Mouse (Mus musculus): ENCODE results near the gene Lmf1.
A peak's percentile ranks its signal among the peaks of the same experiment; 100 is the strongest.

Gene Lmf1

DNA sequence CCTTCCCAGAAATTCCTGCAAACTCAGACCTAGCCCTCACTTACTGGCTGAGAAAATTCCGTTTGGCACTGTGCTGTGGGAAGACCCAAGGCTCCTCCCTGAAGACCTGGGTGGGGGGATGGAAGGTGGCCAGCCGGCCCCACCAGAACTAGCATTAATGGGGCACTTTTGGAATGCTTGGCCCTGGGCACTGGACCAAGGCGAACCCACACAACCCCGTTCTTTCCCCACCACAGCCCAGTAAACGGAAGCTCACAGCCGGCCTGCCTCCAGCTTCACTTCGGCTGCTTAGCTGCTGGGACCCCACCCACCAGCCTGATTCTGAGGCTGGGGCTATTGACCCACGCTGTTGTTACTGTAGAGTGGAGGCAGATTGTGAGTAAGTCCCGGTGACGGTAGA is 10.7 kb upstream of the Lmf1 start:
- DNase-seq (ENCODE audit: low read depth, low spot score) = no peak

DNA sequence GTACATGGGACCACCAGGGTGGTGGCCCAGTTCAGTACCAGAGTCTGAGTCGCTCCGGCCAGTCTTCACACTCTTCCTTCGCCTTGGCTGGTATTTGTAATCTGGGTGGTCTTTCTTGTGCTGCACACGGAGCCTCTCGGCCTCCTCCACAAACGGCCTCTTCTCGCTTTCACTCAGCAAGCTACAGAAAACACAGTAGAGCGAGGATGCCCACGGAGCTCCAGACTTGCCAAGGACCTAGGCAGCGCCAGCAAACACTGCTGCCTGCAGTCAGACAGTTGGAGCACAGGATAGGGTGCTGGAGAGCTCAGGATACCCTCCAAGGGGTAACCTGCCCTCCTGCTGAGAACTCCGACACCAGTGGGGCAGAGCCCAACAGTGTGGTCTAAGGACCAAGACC is 10.0 kb upstream of the Lmf1 start:
- no peak for DNase-seq (ENCODE audit: low read depth, low spot score)

DNA sequence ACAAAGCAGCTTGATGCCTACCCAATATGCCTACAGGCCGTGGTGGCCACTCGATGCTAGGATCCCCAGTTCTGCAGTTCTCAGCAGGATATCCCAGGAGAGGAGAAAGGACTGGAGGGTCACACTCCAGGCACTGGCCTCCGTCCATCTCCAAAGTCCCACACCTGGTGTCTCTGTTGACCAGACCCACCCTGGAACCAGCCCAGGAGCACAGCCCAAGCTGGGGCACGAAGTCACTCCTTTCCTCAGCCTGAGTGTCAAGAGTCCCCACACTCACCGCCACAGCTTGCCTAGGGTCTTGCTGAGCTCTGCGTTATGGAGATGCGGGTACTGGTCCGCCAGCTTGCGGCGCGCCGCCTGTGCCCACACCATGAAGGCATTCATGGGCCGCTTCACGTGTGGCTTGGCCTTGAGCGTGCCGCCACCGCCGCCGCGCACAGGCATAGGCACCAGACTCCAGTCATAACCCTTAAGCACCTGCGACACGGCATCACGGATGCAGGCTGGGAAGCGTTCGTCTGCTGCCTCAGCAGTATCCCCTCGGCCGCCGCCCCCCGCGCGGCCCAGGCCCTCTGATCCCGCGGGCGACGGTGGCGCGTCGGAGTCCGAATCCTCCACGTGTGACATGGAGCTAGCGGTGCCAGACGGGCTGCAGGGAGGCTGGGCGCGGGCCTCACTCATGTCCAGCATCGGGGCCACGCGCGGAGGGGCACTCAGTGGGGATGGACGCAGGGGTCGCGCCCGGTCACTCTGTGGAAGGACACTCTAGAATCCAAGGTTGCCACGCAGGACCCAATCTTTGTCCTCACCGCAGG is 8.8 kb upstream of the Lmf1 start:
- no peak for DNase-seq (ENCODE audit: low read depth, low spot score)

- DNase-seq (ENCODE audit: low read depth, low spot score) = peak; percentile 92
Observed at GRCm38 (mm10) chr17:25570648-25571452, 8.0 kb upstream of the Lmf1 start, which contains the start of gene Sox8. Gene Sox8, minus strand, starts transcription at chr17:25570686.

DNA sequence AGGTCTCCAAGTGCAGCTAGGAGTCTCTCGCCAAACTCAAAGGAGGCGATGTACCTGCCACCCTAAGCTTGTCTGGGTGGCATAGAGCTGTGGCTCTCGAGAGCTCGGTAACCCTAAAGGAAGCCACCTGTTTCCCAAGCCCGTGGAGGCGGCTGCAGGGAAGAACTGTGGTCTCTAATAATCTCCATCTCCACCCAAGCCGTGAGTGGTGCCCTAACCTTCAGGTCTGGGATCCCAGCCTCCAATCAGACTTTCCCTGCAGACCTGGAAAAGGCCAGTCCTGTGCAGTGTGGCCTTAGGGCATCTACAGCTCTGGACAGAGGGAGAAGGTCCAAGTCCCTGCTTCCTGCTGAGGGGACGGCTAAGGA is 7.4 kb upstream of the Lmf1 start:
- DNase-seq (ENCODE audit: low read depth, low spot score) = no peak

- DNase-seq (ENCODE audit: low read depth, low spot score) = no peak
Observed at GRCm38 (mm10) chr17:25575208-25575971, 3.5 kb upstream of the Lmf1 start.

- no peak for DNase-seq (ENCODE audit: low read depth, low spot score)
Observed at GRCm38 (mm10) chr17:25576034-25576433, 2.9 kb upstream of the Lmf1 start.

DNA sequence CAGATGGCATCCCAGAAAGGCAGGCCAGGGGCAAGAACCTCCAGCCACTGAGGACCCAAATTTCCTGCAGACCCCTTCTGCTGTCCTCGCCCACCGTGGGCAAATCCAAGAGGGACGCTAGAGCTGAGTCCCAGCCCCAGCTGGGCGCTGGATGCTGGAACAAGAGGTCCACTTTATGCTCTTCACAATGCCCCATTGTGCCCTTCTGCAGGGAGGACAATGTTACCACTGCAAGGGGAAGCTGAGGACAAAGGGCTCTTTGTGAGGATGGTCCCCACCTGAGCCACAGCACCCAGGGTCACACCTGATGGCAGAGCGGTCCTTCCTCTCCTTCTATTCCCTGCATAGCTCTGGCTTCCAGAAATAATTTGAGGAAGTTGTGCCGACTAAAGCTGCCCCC is 1.6 kb upstream of the Lmf1 start:
- DNase-seq (ENCODE audit: low read depth, low spot score) = no peak

- no peak for DNase-seq (ENCODE audit: low read depth, low spot score)
Observed at GRCm38 (mm10) chr17:25577702-25578101, 1.2 kb upstream of the Lmf1 start.

GRCm38 (mm10) chr17:25579332-25580047 is 605 bp downstream of the Lmf1 start:
- DNase-seq (ENCODE audit: low read depth, low spot score) = no peak

DNA sequence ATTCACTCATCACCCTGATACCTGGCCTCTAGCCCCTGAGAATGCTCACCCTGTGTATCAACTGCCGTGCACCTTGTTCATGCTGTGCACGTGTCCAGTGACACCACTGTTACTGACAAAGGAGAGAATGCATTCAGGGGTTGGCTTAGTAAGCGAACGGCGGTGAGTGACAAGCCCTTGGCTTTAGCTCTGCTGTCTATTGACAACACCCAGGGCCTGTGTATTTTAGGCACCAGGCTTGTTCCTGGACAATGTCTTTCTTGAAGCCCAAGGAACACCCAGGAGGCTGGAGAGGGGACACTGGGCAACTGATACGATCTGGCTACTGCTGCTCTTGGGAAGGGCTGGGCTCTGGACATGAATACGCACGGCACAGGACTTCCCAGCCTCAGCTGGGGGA is 3.2 kb downstream of the Lmf1 start:
- DNase-seq (ENCODE audit: low read depth, low spot score) = no peak

DNA sequence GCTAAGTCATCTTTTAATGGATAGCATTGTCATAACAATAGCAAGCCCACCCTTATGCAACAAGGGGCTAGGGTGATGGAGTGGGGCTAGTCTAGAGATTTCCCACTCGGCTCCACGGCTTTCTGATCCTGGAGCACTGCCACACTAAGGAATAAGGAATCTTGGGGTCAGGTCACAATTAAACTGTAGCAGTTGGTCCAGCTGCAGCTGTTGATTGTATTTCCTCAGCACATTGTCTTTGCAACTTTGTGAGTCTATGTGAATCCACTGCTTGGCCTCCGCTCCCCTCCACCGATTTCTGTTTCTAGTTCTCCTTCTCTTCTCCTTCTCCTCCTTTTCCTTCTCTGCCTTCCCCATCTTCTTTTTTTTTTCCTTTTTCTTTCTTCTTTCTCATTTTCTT is 4.2 kb downstream of the Lmf1 start:
- DNase-seq (ENCODE audit: low read depth, low spot score) = no peak

DNA sequence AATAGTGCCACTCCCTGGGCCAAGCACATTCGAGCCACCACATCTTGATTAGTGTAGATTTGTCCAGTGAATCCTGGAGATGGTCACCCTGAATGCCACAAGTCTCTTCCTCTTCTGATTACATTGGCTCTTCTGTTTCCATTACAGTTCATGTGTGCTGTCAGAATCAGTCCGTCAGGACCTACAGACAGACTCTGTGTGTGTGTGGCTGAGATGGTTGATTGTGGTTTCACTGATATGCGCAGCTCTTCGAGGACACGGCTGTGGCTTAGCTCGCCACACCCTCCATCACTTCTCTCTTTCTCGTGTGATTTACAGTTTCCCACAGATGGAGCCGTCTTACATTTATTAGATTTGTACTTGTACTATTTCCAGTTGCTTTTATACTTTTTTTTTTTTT is 5.0 kb downstream of the Lmf1 start:
- DNase-seq (ENCODE audit: low read depth, low spot score) = no peak

DNA sequence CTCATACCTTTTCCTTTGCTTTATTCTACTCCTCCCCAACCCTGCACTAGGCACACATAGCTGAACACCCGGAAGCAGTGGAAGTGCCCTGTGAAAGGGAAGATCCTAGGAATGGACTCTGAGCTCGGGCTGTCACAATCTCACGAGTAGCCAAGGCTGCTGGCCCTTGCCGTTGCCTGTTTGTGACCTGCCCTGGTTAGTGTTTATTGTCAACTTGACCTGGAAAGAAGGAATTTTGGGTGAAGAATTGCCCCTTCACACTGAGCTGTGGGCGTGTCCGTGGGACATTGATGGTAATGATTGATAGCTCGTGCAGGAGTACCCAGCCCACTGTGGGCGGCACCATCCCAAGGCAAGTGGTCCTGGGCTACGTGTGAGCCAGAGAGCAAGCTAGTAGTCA is 5.8 kb downstream of the Lmf1 start:
- no peak for DNase-seq (ENCODE audit: low read depth, low spot score)

DNA sequence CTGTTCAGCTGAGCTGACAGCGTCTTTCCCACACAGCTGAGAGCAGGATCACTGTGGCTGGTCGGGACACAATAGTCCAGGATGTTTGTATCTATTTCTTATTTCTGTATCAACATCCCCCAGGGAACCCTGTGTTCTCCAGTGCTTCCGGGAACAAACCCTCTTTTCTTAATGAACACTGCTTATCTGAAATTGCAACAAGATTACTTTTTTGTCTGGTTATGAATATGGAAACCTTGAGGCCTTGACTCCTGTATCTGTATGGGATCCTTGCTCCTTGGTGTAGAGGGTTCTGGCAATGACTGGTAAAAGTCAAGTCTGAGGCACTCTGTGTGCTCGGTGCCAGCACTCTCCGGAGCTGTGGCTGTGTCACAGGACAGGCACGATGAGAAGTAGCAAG is 11.2 kb downstream of the Lmf1 start:
- no peak for DNase-seq (ENCODE audit: low read depth, low spot score)

DNA sequence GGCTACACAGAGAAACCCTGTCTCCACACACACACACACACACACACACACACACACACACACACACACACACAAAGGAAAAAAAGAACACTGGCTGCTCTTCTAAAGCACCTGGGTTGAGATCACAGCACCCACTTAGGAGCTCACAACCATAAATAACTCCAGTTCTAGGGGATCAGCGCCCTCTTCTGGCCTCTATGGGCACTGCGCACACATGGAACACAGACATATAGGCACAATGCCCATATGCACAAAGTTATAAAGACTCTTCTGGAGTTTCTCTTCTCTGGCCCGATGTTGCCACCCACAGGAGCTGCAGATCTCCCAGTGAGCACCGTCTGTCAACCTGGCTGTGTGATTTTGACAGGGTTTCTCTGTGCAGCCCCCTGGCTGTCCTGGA is 12.1 kb downstream of the Lmf1 start:
- no peak for DNase-seq (ENCODE audit: low read depth, low spot score)

DNA sequence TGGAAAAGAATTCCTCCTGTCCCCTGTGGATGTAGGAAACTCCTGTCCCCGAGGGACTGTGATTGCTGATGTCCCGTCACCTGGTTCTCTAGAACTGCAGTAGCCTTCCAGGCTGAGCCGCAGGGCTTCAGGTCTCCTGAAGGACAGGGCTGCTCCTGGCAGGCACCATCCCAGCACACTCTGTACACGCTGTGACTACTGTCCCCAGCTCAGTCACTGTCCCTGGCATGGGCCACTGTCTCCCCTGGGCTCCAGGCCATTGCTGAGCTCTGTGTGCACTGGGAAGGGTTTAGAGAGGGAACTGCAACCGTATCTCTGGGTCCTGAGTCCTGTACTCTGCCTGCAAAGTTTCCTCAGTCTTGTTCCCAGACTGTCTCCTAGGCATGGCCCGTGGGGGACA is 13.5 kb downstream of the Lmf1 start:
- DNase-seq (ENCODE audit: low read depth, low spot score) = no peak

GRCm38 (mm10) chr17:25593411-25594261 is 14.8 kb downstream of the Lmf1 start:
- peak; percentile 77 for DNase-seq (ENCODE audit: low read depth, low spot score)

- no peak for DNase-seq (ENCODE audit: low read depth, low spot score)
Observed at GRCm38 (mm10) chr17:25595495-25595894, 16.6 kb downstream of the Lmf1 start.

- DNase-seq (ENCODE audit: low read depth, low spot score) = no peak
Observed at GRCm38 (mm10) chr17:25597537-25597936, 18.7 kb downstream of the Lmf1 start.

- no peak for DNase-seq (ENCODE audit: low read depth, low spot score)
Observed at GRCm38 (mm10) chr17:25602366-25602765, 23.5 kb downstream of the Lmf1 start.
